Mouse (Mus musculus): ENCODE data around the gene Dusp16.

- TF ChIP-seq EP300 (IDR thresholded peaks at IDR 0.05) (no peak), CTCF (IDR thresholded peaks at IDR 0.05) (no peak)
These were observed 42.3 kb upstream of the Dusp16 start for GRCm38 (mm10) chr6:134834585-134835251.
